Mouse (Mus musculus) T-helper 2 cell (primary cell): Measurements from ENCODE around the gene Glra1.
"Not testable (repeated sequence)": the region's sequence is repeated elsewhere in the genome, so short reads cannot be mapped to it uniquely, and the experiment has no call there.

Source experiments
- in situ Hi-C: fragments of 300-600 bp; cut with MboI, MseI; formaldehyde crosslinking; loops from one replicate; pipeline ENCODE4 v1.15.1; 2025; ENCODE audit warnings: high pct_unique_total_duplicates

The Glra1 gene

GRCm38 (mm10) chr11:55607808-55608523 lies at the start of gene Glra1:
TSS of gene Glra1 (minus strand) at chr11:55608198.
- in situ Hi-C loops = no loop called here

GRCm38 (mm10) chr11:55636961-55637360 lies 29.0 kb upstream of the Glra1 start:
- in situ Hi-C loops = no loop called here

GRCm38 (mm10) chr11:55633901-55634300 lies 25.9 kb upstream of the Glra1 start:
- in situ Hi-C loops = no loop called here

GRCm38 (mm10) chr11:55614631-55615030 lies 6.6 kb upstream of the Glra1 start:
- in situ Hi-C loops = not testable (repeated sequence)

- in situ Hi-C loops = no loop called here
These were observed 524 bp upstream of the Glra1 start for GRCm38 (mm10) chr11:55608524-55608920.

GRCm38 (mm10) chr11:55607066-55607807 lies 761 bp downstream of the Glra1 start:
- in situ Hi-C loops = no loop called here

- in situ Hi-C loops = no loop called here
These were observed 6.4 kb downstream of the Glra1 start for GRCm38 (mm10) chr11:55601447-55602065.

GRCm38 (mm10) chr11:55595726-55596125 lies 12.3 kb downstream of the Glra1 start:
- in situ Hi-C loops = no loop called here

GRCm38 (mm10) chr11:55594411-55594810 lies 13.6 kb downstream of the Glra1 start:
- in situ Hi-C loops = no loop called here

GRCm38 (mm10) chr11:55591194-55591593 lies 16.8 kb downstream of the Glra1 start:
- in situ Hi-C loops = no loop called here

- in situ Hi-C loops = no loop called here
These were observed 18.4 kb downstream of the Glra1 start for GRCm38 (mm10) chr11:55589376-55590167.

GRCm38 (mm10) chr11:55574397-55574796 lies 33.6 kb downstream of the Glra1 start:
- in situ Hi-C loops = no loop called here

- in situ Hi-C loops = no loop called here
These were observed 36.9 kb downstream of the Glra1 start for GRCm38 (mm10) chr11:55571144-55571543.

- in situ Hi-C loops = no loop called here
These were observed 41.5 kb downstream of the Glra1 start for GRCm38 (mm10) chr11:55566309-55567099.

- in situ Hi-C loops = no loop called here
These were observed 62.3 kb downstream of the Glra1 start for GRCm38 (mm10) chr11:55545690-55546089.

GRCm38 (mm10) chr11:55542671-55543070 lies 65.3 kb downstream of the Glra1 start:
- in situ Hi-C loops = no loop called here

- in situ Hi-C loops = no loop called here
These were observed 65.9 kb downstream of the Glra1 start for GRCm38 (mm10) chr11:55542128-55542527.

GRCm38 (mm10) chr11:55534766-55535165 lies 73.2 kb downstream of the Glra1 start:
- in situ Hi-C loops = no loop called here

- in situ Hi-C loops = no loop called here
These were observed 74.6 kb downstream of the Glra1 start for GRCm38 (mm10) chr11:55533378-55533777.

- in situ Hi-C loops = no loop called here
These were observed 77.3 kb downstream of the Glra1 start for GRCm38 (mm10) chr11:55530741-55531140.
